Mouse (Mus musculus): ENCODE results near the gene Inafm1.
"Not testable (repeated sequence)": the region's sequence is repeated elsewhere in the genome, so short reads cannot be mapped to it uniquely, and the experiment has no call there.

Gene Inafm1

GRCm38 (mm10) chr7:16296766-16297390 lies 23.5 kb upstream of the Inafm1 start:
- peak; percentile 85 for DNase-seq

- no peak for DNase-seq
Measured at GRCm38 (mm10) chr7:16296146-16296545, 22.7 kb upstream of the Inafm1 start.

GRCm38 (mm10) chr7:16295321-16295900 lies 22.0 kb upstream of the Inafm1 start:
- DNase-seq, result peak; percentile 82

- DNase-seq, result peak; percentile 90
Measured at GRCm38 (mm10) chr7:16294837-16295236, 21.4 kb upstream of the Inafm1 start.

GRCm38 (mm10) chr7:16294346-16294745 lies 20.9 kb upstream of the Inafm1 start:
- DNase-seq, result no peak

- DNase-seq, result no peak
Measured at GRCm38 (mm10) chr7:16287791-16288190, 14.4 kb upstream of the Inafm1 start.

GRCm38 (mm10) chr7:16287016-16287415 lies 13.6 kb upstream of the Inafm1 start:
- no peak for DNase-seq

- DNase-seq, result peak; percentile 99
Measured at GRCm38 (mm10) chr7:16286026-16286961, 12.9 kb upstream of the Inafm1 start, which contains the start of gene Ccdc9. Gene Ccdc9, minus strand, starts transcription at chr7:16286795.

- DNase-seq, result peak; percentile 90
Measured at GRCm38 (mm10) chr7:16285450-16286025, 12.1 kb upstream of the Inafm1 start.

- no peak for DNase-seq
Measured at GRCm38 (mm10) chr7:16284904-16285303, 11.5 kb upstream of the Inafm1 start.

GRCm38 (mm10) chr7:16284001-16284400 lies 10.6 kb upstream of the Inafm1 start:
- DNase-seq, result no peak

- DNase-seq, result no peak
Measured at GRCm38 (mm10) chr7:16282334-16282733, 8.9 kb upstream of the Inafm1 start.

GRCm38 (mm10) chr7:16280721-16281120 lies 7.3 kb upstream of the Inafm1 start:
- no peak for DNase-seq

- no peak for DNase-seq
Measured at GRCm38 (mm10) chr7:16274922-16275890, 1.8 kb upstream of the Inafm1 start.

- DNase-seq, result peak; percentile 84
Measured at GRCm38 (mm10) chr7:16273766-16274140, 336 bp upstream of the Inafm1 start.

- peak; percentile 69 for DNase-seq
Measured at GRCm38 (mm10) chr7:16272681-16273080, 736 bp downstream of the Inafm1 start.

GRCm38 (mm10) chr7:16271139-16271538 lies 2.3 kb downstream of the Inafm1 start:
- DNase-seq, result no peak

GRCm38 (mm10) chr7:16266593-16266992 lies 6.8 kb downstream of the Inafm1 start:
- DNase-seq, result not testable (repeated sequence)

GRCm38 (mm10) chr7:16265856-16266255 lies 7.6 kb downstream of the Inafm1 start:
- no peak for DNase-seq

GRCm38 (mm10) chr7:16263843-16264242 lies 9.6 kb downstream of the Inafm1 start:
- no peak for DNase-seq

- peak; percentile 60 for DNase-seq
Measured at GRCm38 (mm10) chr7:16263015-16263787, 10.2 kb downstream of the Inafm1 start.

Measured in kidney, adult 11 months (tissue).